Mouse (Mus musculus): ENCODE measurements around the gene Angptl2. TPM values are rescaled to one million over a fixed set of nuclear protein-coding genes. Genes with fewer than 3 reads are reported as not detected.

The Angptl2 gene
- polyA plus RNA-seq, 1 experiment from 2014 or later: 36.8 TPM

DNA sequence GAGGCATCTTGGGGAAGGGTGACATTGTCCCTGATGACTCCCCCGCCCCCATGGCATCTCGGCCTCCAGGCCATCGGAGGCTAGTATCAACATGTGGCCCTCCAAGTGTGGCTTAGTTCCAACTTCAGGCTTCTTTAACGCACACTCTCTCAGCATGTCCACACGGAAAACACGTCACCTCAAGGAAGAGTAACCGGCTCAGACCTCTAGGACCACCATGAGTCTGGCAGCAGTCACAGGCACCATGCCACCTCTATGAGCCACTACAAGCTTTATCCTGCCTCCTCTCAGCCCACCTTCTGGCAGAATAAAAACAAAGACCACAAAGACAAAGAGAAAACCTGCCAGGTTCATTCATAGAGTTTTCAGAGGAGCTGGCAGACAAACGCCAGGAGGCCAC is 74.6 kb downstream of the Angptl2 start:
- Histone ChIP-seq H3K4me3 (replicated peaks) (no peak overlapping the region), H3K27me3 (replicated peaks) (no peaks in the 10 kb centered on the region), H3K27ac (no peak overlapping the region), H3K4me2 (replicated peaks) (no peak overlapping the region), H3K9me3 (no peaks in the 10 kb centered on the region), H3K4me1 (replicated peaks) (no peaks in the 10 kb centered on the region), H3K36me3 (no peaks in the 10 kb centered on the region), H3K9ac (no peak overlapping the region)
- 90% methylated on average over 8 of the region's 8 CpGs for WGBS
- no peak for ATAC-seq

DNA sequence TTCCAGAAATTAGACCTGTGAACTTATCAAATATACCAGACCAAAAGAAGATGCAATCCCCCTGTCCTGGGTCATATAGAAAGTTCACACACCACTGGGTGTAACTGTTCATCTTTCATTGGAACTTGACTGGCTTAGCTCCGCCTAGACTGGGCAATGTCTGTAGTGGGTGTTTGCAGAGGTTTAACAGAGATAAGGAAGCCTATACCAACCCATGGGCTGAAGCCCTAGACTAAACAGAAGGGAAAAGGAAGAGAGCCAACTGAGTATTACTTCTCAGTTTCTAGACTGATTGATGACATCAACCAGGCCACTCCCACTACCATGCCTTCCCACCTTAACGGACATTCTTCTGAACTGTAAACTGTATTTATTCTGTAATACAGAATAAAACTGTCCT is 76.2 kb downstream of the Angptl2 start:
- 43% methylated on average over 2 of the region's 2 CpGs for WGBS

DNA sequence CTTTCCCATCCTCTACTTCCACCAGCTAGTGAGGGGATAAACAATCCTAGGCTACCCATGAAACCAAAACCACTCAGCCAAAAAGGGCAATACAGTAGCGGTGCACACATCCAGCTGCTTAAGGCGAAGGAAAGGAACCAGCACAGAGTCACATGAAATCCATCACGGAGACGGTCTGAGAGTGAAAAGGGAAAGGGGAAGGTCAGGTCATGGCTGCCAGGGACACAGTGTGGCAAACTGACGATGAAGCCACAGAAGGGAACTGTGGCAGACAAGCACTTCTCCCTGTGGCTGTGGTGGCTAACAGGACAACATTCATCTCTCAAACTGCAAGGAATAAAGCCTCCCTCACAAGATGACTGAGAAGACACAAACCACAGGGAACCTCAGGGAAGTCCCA is 79.2 kb downstream of the Angptl2 start:
- Histone ChIP-seq H3K9ac (no peak overlapping the region), H3K4me2 (replicated peaks) (no peak overlapping the region), H3K4me3 (replicated peaks) (no peak overlapping the region), H3K36me3 (no peaks in the 10 kb centered on the region), H3K27me3 (replicated peaks) (no peaks in the 10 kb centered on the region), H3K9me3 (no peaks in the 10 kb centered on the region), H3K4me1 (replicated peaks) (peaks cover 4% of the 10 kb centered on the region), H3K27ac (no peak overlapping the region)
- WGBS: 79% methylated on average over 5 of the region's 5 CpGs
- no peak for ATAC-seq

More for the DNA sequence above, 76.2 kb downstream of the Angptl2 start:
- Histone ChIP-seq H3K9ac (no peak overlapping the region), H3K27ac (no peak overlapping the region), H3K36me3 (no peaks in the 10 kb centered on the region), H3K4me3 (replicated peaks) (no peak overlapping the region), H3K4me2 (replicated peaks) (no peak overlapping the region), H3K9me3 (no peaks in the 10 kb centered on the region), H3K27me3 (replicated peaks) (no peaks in the 10 kb centered on the region), H3K4me1 (replicated peaks) (no peaks in the 10 kb centered on the region)
- 0 out of 2 replicates have a peak, but pooled peaks have one; percentile 39 for ATAC-seq

Other genes with a start within 250 kb of the Angptl2 start
- 16.8 and 19.3 TPM in 2 replicates for gene Slc2a8, start 234.0 kb upstream of the Angptl2 start, polyA plus RNA-seq (2015; fragmentation: Nextera tagmentation; extraction: Ambion mirVana)
- gene Garnl3, start 84.4 kb upstream of the Angptl2 start, polyA plus RNA-seq (2015; fragmentation: Nextera tagmentation; extraction: Ambion mirVana): 10.3 and 11.7 TPM in 2 replicates
- 5.5 and 6.7 TPM in 2 replicates for gene Ralgps1, start 155.4 kb downstream of the Angptl2 start, polyA plus RNA-seq (2015; fragmentation: Nextera tagmentation; extraction: Ambion mirVana)
- gene Zbtb34, start 215.3 kb downstream of the Angptl2 start, polyA plus RNA-seq (2015; fragmentation: Nextera tagmentation; extraction: Ambion mirVana): 4.5 and 4.8 TPM in 2 replicates

All from intestine, embryonic 15.5 days (tissue).